Mouse (Mus musculus) heart, postnatal 0 days (tissue): Measurements from ENCODE around the gene Nucks1.

Experiments used
- CTCF ChIP-seq: IDR thresholded peaks from 2 replicates; pipeline ENCODE4 v1.5.1; 2016; ENCODE audit warnings: antibody characterized with exemption, control low read depth, low read depth
- EP300 ChIP-seq: IDR thresholded peaks from 2 replicates; pipeline ENCODE4 v1.6.1; 2016; ENCODE audit warnings: antibody characterized with exemption, low read depth

DNA sequence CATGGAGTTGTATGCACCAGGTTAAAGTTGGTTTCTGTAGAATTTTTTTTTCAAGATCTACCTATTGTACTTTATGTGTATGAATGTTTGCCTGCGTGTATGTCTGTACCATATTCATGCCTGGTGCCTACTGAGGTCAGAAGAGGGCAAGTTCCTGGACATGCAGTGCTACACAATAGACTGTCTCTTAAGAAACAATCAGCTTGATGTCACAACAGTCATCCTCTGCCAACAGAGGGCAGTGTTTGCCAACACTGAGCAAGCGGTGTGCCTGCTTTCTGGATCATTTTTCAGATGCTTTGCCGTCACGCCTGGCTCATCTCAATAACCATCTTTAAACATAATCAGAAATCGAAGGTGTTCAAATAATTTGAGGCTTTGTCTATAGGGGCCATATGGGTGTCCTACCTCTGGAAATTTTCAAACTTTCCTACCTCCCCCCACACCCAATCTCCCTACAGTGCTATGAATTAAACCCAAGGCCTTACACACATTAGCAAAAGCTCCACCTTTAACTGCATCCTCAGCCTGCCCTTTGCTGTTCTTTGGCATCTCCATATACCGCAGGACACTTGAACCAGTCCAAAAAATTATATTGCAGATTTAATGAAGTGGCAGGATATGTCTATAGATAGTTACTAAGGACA, 27.4 kb downstream of the Nucks1 start:
- TF ChIP-seq CTCF (peak; percentile 83), EP300 (no peak)
